Mouse (Mus musculus) urinary bladder, adult 18-20 months (tissue): ENCODE results near the gene Cald1.

Source experiments
- DNase-seq, 2 experiments: peaks; one replicate each; pipeline ENCODE4 v3.0.0; 2022; ENCODE audit warnings: low spot score in 2 of 2, mixed read lengths in 2 of 2

Gene Cald1

DNA sequence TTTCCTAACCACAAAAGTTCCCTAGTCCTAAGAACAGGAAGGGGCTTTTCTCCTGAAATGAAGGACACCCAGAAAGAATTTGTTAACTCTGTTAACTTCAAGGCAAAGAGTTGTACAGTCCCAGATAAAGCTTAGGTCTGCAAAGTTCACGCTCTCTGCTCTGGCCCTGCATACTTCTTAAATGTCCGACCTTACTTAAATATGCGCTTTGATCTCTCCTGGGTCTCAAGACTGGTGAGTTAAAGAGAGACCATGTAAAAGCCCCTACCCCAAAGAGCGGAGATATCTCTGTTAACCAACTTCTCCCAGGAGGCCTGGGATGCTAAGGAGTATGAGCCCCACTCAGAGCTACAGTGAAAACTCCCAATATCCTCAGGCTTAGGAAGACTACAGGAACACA, 119.4 kb downstream of the Cald1 start:
- DNase-seq: no peak

DNA sequence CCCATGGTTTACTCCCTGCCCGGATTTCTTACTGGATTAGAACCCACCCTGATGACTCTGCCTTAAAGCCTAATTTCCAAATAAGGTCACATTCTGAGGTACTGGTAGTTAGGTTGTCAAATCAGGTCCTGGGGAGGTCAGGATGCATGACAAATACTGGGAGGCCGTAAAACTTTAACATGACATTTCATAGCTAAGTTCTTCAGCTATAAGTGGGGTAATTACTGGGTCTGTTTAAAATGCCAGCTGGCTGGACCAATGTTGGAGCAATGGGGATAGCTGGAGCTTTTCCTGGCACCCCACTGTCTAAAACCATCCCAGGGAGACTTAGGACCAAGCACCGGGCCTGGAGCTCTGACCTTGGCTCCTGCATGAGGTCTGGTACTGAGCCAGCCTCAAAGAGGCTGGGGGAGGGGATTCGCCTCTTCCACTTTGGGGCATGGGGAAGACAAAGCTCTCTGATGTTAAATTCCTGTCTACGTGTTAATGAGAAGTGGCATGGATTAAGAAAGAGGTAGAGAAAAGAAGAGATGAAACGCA, 120.9 kb downstream of the Cald1 start:
- no peak for DNase-seq

DNA sequence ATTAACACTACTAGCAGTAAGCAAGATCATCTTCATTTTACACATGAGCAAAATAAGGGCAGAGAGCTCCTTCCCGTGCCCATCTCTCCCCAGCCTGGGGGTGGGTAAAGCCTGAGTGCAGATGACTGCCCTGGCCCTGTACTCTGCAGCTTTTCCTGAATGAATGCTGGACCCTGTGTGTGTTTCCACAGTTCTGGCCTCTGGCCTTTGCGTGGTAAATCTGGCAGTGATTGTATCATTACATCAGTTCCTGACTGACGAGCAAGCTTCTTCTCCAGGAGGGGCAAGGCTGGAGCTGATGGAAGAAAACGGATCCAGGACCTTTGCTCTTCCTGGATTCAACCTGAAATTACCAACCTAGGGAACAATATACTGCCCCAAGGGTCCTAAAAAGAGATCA, 122.1 kb downstream of the Cald1 start:
- DNase-seq: no peak

DNA sequence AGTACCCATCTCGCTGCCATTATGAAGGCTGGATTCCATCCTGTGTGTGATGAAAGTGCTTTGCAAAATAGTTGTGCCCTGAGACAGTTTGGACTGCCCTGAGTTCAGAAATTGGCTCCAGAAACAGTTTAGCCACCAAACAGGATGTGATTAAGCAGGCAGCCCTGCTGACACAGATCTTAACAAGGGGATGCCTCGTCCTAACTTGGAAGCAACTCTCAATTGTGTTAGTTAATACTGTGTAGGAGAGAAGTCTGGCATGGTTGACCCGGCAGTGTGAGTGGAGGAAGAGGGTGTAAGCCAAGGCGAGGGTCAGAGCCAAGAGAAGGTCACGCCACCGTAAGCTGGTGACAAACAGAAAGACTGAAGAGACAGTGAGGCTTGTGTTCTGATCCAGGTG, 123.4 kb downstream of the Cald1 start:
- no peak for DNase-seq

DNA sequence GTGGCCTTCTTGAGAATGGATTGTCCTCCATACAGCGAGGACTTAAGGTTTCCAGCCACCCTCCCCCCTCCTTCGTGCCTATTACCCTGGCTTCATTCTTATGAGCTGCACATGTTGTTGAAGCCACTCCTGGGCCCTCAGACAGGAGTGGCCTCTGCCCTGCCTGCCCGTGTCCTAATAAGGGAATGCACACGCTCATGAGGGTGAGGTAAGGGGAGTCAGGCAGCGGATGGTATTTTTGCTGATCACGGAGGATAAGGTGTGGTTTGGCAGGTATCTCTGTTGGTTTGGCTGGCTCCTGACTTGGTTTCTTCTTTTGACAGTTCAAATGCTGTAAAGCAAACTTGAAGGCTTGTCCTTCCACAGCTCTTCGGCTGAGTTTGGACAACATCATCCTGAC, 124.4 kb downstream of the Cald1 start:
- DNase-seq: no peak

DNA sequence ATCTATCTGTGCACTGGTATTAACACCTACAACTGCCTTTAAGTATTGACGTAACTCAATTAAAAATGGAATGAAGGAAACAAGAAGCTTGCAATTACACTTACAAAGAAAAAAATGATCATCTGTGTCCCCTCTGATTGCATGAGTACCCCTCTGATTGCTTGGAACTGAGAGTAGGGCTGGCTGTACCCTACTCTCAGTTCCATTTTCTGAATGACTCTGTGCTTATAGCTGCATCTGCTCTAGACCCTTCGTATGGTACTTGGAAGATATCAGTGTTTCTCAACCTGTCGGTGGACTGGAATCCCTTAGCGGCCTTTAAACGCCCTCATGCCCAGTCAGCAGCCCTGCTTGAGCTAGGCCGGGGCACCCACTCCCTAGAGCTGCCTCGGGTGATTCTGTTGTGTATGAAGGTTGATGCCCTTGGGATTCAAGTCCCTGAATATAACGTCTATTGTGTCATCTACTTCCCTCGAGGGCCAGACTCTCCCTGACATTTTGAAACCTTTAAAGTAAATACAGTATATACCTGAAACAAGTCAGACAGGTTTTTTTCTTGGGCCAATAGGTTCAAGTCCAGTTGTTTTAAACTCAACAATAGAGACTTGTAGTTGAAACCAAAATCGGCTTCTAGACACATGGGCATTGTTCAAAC, 125.1 kb downstream of the Cald1 start:
- DNase-seq: no peak

DNA sequence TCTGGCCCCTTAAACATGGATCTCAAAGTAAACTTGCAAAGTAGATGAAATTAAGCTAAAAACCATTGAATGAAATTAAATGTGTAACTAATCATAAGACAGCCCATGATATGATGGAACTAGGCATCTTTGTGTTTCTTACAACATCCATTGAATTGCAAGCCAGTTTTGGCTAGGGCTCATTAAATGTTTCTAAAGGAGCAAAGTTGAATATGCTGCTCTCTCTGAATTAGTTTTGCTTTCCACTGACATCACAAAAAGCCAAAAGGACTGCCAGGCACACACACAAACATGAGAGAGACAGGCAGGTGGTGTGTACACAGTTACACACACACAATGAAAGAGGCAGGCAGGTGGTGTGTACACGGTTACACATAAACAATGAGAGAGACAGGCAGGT, 127.4 kb downstream of the Cald1 start:
- DNase-seq: no peak

DNA sequence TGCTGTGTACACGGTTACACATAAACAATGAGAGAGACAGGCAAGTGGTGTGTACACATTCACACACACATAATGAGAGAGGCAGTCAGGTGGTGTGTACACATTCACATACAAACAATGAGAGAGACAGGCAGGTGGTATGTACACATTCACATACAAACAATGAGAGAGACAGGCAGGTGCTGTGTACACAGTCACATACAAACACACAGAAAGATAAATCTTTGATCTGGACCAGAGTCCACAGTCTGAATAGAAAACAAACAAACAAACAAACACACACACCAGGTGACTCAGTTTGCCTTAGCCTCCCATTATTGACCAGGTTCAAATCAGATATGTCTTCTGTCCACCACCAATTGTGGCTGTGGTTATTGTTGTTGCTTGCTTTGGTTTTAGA, 127.8 kb downstream of the Cald1 start:
- DNase-seq: no peak

DNA sequence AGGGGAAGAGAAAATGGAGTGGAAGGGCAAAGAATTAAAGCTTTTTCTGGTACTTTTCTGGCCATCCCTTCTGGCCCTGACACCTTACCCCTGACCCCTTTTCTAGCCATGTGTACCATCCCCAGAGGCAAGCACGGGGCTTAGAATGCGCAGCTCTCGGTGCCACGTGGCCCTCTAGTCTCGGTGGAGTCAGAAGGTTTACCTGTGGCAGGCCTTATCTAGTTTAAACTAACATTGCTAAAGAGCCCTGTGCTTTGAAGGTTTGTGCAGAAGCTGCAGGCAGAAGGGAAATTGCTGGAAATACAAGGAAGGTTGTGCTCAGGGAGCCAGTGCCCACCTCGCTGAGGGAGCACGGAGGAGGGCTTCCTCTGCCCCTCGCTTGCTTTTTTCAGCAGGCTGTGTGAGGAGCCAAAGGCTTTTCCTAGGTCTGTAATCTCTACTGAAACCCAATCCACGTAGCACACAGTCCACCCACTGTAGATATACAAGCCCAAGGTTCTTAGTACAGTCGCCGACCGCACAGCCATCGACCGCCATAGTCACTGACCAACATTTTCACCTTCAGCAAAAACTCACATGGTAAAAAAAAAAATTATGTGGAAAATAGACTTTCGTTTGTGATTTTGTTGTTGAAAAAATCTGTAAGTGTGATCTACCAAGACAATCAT, 129.2 kb downstream of the Cald1 start:
- no peak for DNase-seq

DNA sequence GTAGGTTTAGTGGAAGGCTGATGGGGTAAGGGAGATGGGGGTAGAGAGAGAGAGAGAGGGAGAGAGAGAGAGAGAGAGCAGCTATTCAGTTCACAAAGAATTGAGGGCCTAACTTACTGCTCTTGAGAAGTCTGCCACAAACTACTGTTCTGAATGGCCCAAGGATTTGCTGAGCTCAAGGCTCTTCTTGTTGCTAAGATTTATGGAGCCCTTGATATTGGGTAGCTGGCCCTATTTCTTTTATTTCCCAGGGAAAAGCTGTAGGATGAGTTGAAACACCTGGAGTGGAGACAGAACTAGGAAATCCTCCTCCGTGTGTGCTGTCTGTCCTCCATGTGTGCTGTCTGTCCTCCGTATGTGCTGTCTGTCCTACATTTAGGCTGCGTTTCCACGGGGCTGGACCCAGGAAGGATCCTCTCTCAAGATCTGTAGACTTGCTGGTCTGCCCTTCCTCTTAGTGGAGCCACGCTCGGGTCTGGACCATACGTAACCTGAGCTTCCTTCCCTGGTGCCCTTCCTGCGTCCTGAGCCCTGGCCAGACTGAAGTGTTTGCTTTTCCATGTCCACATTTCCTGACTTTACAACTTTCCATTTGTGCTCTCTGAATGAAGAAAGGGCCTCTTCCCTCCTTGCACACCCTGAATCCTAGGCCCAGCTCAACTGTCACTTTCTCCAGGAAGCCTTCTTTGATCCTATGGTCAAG, 131.3 kb downstream of the Cald1 start:
- DNase-seq: no peak

DNA sequence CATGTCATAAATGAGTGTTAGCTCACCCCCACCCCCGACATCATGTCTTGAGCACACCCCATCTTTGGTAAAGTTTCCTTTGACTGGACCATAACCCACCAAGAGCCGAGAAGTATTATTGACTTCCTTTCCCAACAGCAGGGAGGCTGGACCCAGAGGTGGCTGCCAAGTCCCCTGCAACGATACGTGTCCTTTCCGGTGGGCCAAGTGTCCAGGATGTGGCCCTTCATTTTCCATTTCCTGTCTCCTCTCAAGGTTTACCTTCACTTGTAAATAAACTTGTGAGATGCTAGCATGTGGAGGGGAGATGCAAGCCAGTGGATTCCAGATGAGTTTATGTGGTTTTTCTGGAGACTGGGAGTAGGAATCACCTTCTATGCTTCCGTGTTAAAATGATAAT, 132.7 kb downstream of the Cald1 start:
- no peak for DNase-seq

DNA sequence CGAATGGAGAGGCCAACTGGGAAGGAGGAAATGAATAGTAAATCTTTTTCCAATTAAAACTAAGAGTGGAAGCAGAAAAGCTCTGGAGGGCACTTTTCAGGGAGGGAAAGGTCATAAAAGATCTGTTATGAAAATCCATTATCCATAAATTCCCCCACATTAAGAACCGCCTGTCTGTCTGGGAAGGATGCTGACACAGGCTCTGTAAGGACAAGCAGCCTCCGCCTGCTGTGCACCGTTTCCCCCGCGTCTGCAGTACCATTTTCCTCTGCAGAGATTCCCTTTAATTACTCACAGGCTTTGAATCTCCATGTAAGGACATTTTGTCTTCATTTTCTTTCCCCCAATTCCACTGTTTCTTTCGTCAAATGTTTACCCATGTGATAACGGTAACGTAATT, 133.2 kb downstream of the Cald1 start:
- no peak for DNase-seq

DNA sequence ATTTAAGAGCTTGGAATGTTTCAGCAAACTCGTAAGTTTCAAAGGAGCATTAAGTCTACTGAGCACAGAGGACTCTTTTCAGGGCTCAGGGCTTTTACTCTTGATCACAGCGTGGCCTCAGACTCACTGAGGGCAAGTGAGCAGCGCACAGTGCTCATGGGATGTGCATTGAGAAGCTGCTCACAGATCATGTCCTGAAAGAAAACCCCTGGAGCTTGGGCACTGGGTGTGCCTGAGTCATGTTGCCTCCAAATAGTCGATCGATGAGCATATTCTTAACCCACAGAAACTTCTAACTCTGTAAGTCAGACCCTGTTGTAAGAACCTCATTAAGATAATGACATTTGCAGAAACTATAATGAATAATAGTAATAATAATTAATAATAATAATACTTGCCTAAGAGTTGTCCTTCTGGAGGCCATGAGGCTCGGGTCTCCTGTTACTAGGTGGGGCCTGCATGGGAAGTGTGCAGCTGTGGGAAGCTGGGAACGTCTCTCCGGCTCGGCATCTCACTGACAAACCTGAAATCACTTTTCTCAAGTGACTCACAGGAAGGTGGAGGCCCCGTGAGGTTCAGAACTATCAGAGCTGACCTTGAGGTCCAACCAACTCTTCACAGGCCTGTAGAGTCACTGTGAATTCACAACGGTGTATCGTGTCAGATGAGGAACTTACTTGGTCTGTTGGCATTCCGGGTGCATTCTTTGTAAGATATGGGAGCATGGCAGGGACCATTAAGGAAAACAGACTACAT, 136.8 kb downstream of the Cald1 start:
- DNase-seq: no peak

DNA sequence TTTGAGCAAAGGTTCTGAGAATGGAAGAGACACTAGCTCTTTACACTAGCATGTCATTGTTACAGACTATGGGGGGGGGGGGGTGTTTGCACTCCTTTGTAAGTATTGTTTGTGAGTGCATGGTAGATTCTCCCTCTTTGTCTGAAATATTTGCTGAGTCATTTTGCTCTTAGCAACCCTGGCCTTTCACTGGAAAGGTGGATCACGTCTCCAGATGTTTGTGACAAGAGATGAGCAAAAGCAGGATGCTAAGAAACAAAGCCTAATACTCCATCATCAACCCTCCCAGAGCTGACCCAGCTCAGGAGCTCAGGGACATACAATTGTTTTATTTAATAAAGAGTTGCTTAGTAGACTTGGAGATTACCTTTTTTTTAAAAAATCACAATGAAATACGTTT, 138.6 kb downstream of the Cald1 start:
- no peak for DNase-seq

DNA sequence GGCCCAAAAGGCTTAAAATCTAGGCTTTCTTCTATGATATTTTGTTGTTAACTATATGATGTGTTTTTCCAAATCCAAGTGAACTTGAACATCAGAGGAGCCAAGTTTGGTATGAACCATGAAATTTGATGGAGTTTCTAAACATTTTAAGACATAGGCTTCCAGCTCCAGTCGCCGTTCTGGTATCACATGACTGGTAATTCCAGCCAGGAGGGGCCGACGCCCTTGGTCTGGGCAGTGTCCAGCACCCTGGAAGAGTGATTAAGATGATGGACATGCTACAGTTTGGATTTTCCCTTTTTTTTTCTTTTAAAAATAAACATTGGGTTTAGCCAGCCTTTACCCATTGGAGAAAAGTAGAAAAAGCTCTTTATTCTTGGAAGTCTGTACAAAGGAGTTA, 145.6 kb downstream of the Cald1 start:
- DNase-seq: no peak

DNA sequence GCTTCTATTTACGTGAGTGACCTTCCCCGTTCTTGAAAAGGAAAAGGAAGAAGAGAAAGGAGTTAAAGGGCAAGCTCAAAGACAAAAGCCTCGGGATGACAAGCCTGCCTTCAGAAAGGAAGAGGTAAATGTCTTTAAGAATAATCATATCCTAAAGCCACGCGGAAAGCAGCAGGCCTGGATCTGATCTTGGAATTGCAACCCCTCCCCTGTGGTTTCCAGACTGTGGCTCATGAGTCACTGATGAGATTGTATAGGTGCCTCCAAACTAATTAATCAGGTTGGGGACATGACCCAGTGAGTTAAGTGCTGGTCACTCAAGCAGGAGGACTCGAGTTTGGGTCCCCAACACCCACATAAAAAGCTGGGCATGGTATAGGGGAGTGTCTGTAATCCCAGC, 149.5 kb downstream of the Cald1 start:
- no peak for DNase-seq

DNA sequence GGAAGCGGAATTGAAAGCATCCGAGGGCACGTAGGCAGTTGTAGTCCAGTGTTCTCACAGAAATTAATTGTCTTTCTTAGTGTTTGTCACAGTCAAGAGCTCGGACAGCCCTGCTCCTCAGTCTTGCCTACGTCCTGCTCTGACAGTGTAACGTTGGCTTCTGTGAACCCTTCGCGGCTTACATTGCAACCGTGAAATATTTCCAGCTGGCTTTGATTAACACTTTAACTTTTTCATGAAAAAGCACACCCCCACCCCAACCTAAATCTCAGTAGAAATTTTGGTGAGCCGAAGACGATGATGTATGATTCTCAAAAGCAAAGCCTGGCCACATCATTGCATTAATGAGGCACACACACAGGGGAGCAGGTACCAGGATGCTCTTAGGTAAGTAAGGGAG, 150.3 kb downstream of the Cald1 start:
- DNase-seq: no peak

DNA sequence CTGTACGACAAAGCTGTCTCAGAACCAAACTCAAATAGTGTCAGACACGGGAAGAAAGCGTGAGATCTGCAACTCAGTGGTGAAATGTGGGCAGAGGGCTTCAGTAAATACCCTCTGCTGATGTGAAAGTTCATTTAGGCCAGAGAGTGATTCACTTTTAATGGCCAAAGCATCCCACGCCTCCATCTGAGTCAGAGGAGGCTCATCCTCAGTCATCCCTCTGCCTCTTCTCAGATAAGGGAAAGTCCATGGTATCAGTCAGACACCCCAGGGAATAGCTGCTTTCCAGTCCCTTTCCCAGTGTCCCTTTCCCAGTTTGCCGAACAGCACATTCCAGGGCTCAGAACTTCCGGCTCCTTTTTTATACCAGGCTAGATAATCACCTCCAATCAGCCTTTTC, 151.2 kb downstream of the Cald1 start:
- no peak for DNase-seq

DNA sequence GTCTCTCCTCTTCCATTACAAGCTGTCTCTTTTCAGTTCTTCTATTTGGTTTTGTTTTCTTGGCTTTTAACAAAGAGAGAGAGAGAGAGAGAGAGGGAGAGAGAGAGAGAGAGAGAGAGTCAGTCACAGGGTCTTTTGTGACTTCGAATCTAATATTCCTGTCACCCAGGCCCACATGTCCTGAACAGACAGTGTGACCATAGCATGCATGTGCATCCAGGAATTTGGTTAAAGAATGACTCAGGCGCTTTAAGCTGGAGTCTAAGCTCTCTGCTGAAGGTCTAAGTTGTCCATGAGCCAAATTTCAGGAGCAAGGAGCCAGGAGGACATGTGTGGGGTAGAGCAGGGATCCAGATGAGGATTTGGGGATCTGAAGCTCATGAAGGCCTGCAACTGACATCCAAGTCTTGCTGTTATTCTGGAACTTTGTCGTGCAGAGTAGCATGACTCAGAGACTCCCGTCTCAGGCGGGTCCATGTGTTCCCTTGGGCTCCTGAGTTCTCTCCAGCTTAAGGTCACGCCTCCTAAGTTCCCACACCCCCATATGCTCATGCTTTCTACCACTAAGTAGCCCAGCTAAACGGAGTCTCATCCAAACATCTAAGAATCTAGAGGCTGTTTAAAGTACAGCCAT, 152.3 kb downstream of the Cald1 start:
- DNase-seq: peak in 1 of 2 experiments; percentile 26

DNA sequence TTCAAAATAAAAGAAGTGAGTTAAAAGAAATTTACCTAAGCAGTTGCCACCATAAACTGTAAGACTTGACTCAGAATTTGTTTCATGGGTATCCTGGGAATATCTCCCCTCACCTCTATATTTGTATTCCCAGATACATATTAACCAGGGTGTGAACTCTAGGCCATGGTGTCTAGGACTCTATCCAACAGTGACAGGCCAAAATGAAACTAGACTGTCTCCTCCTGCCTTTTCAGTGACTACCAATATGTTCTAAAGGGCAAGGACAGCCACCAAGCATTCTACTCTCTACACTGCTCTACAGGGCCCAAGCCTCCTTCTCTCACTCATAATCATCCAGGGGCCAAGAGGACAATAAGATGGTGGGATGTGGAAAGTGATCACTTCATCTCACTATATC, 153.3 kb downstream of the Cald1 start:
- no peak for DNase-seq

DNA sequence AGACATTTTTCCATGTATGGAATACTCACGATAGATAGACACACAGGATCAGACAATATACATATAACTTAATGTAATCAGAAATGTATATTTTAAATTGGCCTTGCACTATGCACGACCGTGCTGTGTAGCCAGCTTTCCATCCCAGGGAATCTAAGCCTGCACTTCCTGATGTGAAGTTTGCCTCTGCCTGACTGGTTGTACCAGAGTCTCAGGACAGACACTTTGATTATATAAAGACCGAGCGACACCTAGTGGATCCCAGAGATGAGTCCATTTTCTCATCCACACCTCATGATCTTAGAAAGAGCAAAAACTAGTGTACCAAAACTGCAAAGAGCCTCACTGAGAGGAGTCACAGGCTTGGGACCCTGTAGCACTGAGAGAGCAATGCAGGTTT, 156.1 kb downstream of the Cald1 start:
- DNase-seq: peak; percentile 13 to 35

DNA sequence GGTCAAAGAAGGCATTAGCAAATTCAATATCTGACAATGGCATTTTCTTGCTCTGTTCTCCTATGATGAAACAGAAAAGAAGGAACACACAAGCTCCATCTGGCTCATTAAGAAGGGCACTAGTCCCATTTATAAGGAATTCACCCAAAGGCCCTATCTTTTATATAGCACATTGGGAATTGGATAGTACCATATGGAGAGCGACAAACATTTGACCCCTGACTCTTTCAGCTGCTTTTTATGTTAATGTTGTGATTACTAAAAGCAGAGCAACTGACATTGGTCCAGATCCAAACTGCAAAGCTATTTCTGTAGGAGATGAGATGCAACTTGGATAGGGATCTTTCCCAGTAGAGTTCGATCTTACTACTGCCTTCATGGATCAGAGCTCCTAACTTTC, 160.0 kb downstream of the Cald1 start:
- no peak for DNase-seq
